Mouse (Mus musculus): Measurements from ENCODE around the gene Batf3. TPM values are rescaled to one million over a fixed set of nuclear protein-coding genes. Genes with fewer than 3 reads are reported as not detected.

Gene Batf3
- polyA plus RNA-seq, 1 experiment, result 2.7 TPM

DNA sequence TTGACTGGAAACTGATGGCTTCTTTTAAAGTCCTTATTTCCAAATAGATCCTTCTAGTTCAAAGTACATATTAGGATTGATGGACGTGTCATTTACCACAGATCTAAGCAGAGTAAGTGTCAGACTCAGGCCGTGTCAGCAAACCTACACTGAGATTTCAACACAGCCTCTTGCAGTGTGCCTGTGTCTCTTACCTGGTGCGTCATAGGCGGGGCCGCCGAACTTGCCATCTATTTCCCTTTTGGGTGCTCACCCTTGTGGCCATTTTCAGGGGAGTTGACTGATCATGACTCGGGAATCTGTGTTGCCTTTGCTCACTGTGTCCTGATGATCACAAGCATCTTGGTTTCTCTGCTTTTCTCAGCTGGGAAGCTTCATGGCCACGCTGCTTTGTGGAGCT is 14.4 kb upstream of the Batf3 start:
- Histone ChIP-seq H3K4me3 (ENCODE audit: low read depth, low read length) (no peak overlapping the region), H3K36me3 (ENCODE audit: control insufficient read depth, insufficient read depth, low read length, poor library complexity, severe bottlenecking) (peaks cover 28% of the 10 kb centered on the region), H3K9ac (ENCODE audit: low read depth, poor library complexity, severe bottlenecking) (no peak overlapping the region), H3K27ac (ENCODE audit: insufficient read depth, low read length) (no peak overlapping the region), H3K4me1 (ENCODE audit: control insufficient read depth, insufficient read depth, low read length) (no peaks in the 10 kb centered on the region), H3K27me3 (ENCODE audit: control insufficient read depth, insufficient read depth, low read length, poor library complexity, severe bottlenecking) (no peaks in the 10 kb centered on the region), H3K9me3 (replicated peaks; ENCODE audit: control insufficient read depth, insufficient read depth, low read length, poor library complexity, severe bottlenecking) (no peaks in the 10 kb centered on the region)
- TF ChIP-seq CTCF (IDR thresholded peaks at IDR 0.05; ENCODE audit: low read depth, low read length) (no peak), EP300 (IDR thresholded peaks at IDR 0.05; ENCODE audit: insufficient read depth, low read depth, low read length) (no peak), POLR2A (IDR thresholded peaks at IDR 0.05; ENCODE audit: insufficient read depth, low read length) (no peak)

DNA sequence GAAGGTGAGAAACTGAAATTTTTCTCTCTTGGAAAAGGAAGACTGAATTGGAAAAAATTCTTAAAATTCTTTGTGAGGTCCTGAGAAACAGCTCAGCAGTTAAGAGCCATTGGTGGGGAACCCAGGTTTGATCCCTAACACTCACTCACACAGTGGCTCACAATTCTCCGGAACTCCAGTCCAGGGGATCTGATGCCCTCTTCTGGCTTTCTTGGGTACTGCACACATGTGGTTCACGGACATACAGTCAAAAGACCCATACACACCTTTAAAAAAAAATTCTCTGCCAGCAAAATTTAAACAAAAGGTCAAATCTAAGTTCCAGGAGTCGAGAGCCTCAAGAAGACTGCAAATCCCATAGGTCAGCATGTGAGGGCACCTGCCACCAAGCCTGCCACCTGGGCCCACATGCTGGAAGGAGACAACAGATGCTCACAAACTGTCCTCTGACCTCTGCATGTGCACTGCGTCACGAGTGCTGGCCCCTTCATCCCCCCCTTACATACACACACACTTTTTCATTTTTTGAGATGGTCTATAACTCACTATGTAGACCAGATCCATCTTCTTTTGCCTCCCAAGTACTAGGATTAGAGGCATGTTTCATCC is 12.6 kb upstream of the Batf3 start:
- Histone ChIP-seq H3K9me3 (replicated peaks; ENCODE audit: control insufficient read depth, insufficient read depth, low read length, poor library complexity, severe bottlenecking) (no peaks in the 10 kb centered on the region), H3K27me3 (ENCODE audit: control insufficient read depth, insufficient read depth, low read length, poor library complexity, severe bottlenecking) (no peaks in the 10 kb centered on the region), H3K9ac (ENCODE audit: low read depth, poor library complexity, severe bottlenecking) (no peak overlapping the region), H3K4me1 (ENCODE audit: control insufficient read depth, insufficient read depth, low read length) (no peaks in the 10 kb centered on the region), H3K36me3 (ENCODE audit: control insufficient read depth, insufficient read depth, low read length, poor library complexity, severe bottlenecking) (peaks cover 21% of the 10 kb centered on the region), H3K27ac (ENCODE audit: insufficient read depth, low read length) (no peak overlapping the region), H3K4me3 (ENCODE audit: low read depth, low read length) (no peak overlapping the region)
- TF ChIP-seq EP300 (IDR thresholded peaks at IDR 0.05; ENCODE audit: insufficient read depth, low read depth, low read length) (no peak), POLR2A (IDR thresholded peaks at IDR 0.05; ENCODE audit: insufficient read depth, low read length) (no peak), CTCF (IDR thresholded peaks at IDR 0.05; ENCODE audit: low read depth, low read length) (peak; percentile 46)

- no peaks in the 10 kb centered on the region for H3K27me3 ChIP-seq (ENCODE audit: control insufficient read depth, insufficient read depth, low read length, poor library complexity, severe bottlenecking)
- no peak overlapping the region for H3K27ac ChIP-seq (ENCODE audit: insufficient read depth, low read length)
- H3K9ac ChIP-seq (ENCODE audit: low read depth, poor library complexity, severe bottlenecking), result no peak overlapping the region
- H3K36me3 ChIP-seq (ENCODE audit: control insufficient read depth, insufficient read depth, low read length, poor library complexity, severe bottlenecking), result peaks cover 16% of the 10 kb centered on the region
- no peaks in the 10 kb centered on the region for H3K9me3 ChIP-seq (replicated peaks; ENCODE audit: control insufficient read depth, insufficient read depth, low read length, poor library complexity, severe bottlenecking)
- H3K4me1 ChIP-seq (ENCODE audit: control insufficient read depth, insufficient read depth, low read length), result no peaks in the 10 kb centered on the region
- no peak for TF ChIP-seq POLR2A (IDR thresholded peaks at IDR 0.05; ENCODE audit: insufficient read depth, low read length)
- no peak for TF ChIP-seq CTCF (IDR thresholded peaks at IDR 0.05; ENCODE audit: low read depth, low read length)
- TF ChIP-seq EP300 (IDR thresholded peaks at IDR 0.05; ENCODE audit: insufficient read depth, low read depth, low read length), result no peak
- H3K4me3 ChIP-seq (ENCODE audit: low read depth, low read length), result no peak overlapping the region
These were observed 12.1 kb upstream of the Batf3 start for GRCm38 (mm10) chr1:191085597-191085996.

- no peaks in the 10 kb centered on the region for H3K4me1 ChIP-seq (ENCODE audit: control insufficient read depth, insufficient read depth, low read length)
- H3K27ac ChIP-seq (ENCODE audit: insufficient read depth, low read length), result no peak overlapping the region
- TF ChIP-seq EP300 (IDR thresholded peaks at IDR 0.05; ENCODE audit: insufficient read depth, low read depth, low read length) (no peak), POLR2A (IDR thresholded peaks at IDR 0.05; ENCODE audit: insufficient read depth, low read length) (no peak), CTCF (IDR thresholded peaks at IDR 0.05; ENCODE audit: low read depth, low read length) (no peak)
- H3K36me3 ChIP-seq (ENCODE audit: control insufficient read depth, insufficient read depth, low read length, poor library complexity, severe bottlenecking), result peaks cover 12% of the 10 kb centered on the region
- no peaks in the 10 kb centered on the region for H3K9me3 ChIP-seq (replicated peaks; ENCODE audit: control insufficient read depth, insufficient read depth, low read length, poor library complexity, severe bottlenecking)
- no peak overlapping the region for H3K4me3 ChIP-seq (ENCODE audit: low read depth, low read length)
- no peak overlapping the region for H3K9ac ChIP-seq (ENCODE audit: low read depth, poor library complexity, severe bottlenecking)
- no peaks in the 10 kb centered on the region for H3K27me3 ChIP-seq (ENCODE audit: control insufficient read depth, insufficient read depth, low read length, poor library complexity, severe bottlenecking)
These were observed 11.3 kb upstream of the Batf3 start for GRCm38 (mm10) chr1:191086304-191086878.

DNA sequence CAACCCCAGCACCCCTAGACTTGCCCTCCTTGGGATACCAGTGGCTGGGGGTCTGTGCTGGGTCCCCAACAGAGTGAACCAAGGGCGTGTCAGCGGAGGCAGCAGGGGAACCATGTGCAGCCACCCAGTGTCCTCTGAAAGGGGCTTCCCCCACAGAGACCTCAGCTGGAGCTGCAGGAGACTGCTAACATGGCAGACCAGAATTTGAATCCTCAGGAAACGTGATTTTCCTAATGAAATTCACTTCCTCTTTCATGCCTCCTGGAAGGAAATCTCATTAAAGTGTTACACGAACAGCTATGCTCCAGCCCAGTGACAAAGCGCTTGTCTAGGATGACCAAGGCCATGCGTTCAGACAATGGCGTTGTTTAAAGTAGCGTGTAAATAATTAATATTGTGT is 10.7 kb upstream of the Batf3 start:
- peaks cover 8% of the 10 kb centered on the region for H3K36me3 ChIP-seq (ENCODE audit: control insufficient read depth, insufficient read depth, low read length, poor library complexity, severe bottlenecking)
- TF ChIP-seq EP300 (IDR thresholded peaks at IDR 0.05; ENCODE audit: insufficient read depth, low read depth, low read length) (no peak), POLR2A (IDR thresholded peaks at IDR 0.05; ENCODE audit: insufficient read depth, low read length) (no peak), CTCF (IDR thresholded peaks at IDR 0.05; ENCODE audit: low read depth, low read length) (no peak)
- H3K27me3 ChIP-seq (ENCODE audit: control insufficient read depth, insufficient read depth, low read length, poor library complexity, severe bottlenecking), result no peaks in the 10 kb centered on the region
- no peak overlapping the region for H3K4me3 ChIP-seq (ENCODE audit: low read depth, low read length)
- H3K4me1 ChIP-seq (ENCODE audit: control insufficient read depth, insufficient read depth, low read length), result no peaks in the 10 kb centered on the region
- no peak overlapping the region for H3K27ac ChIP-seq (ENCODE audit: insufficient read depth, low read length)
- no peak overlapping the region for H3K9ac ChIP-seq (ENCODE audit: low read depth, poor library complexity, severe bottlenecking)
- no peaks in the 10 kb centered on the region for H3K9me3 ChIP-seq (replicated peaks; ENCODE audit: control insufficient read depth, insufficient read depth, low read length, poor library complexity, severe bottlenecking)

GRCm38 (mm10) chr1:191087955-191088354 is 9.7 kb upstream of the Batf3 start:
- H3K9me3 ChIP-seq (replicated peaks; ENCODE audit: control insufficient read depth, insufficient read depth, low read length, poor library complexity, severe bottlenecking), result no peaks in the 10 kb centered on the region
- no peak overlapping the region for H3K9ac ChIP-seq (ENCODE audit: low read depth, poor library complexity, severe bottlenecking)
- H3K4me3 ChIP-seq (ENCODE audit: low read depth, low read length), result no peak overlapping the region
- H3K36me3 ChIP-seq (ENCODE audit: control insufficient read depth, insufficient read depth, low read length, poor library complexity, severe bottlenecking), result no peaks in the 10 kb centered on the region; the same call in 1 of the 2 replicates
- no peak overlapping the region for H3K27ac ChIP-seq (ENCODE audit: insufficient read depth, low read length)
- H3K4me1 ChIP-seq (ENCODE audit: control insufficient read depth, insufficient read depth, low read length), result no peaks in the 10 kb centered on the region
- H3K27me3 ChIP-seq (ENCODE audit: control insufficient read depth, insufficient read depth, low read length, poor library complexity, severe bottlenecking), result no peaks in the 10 kb centered on the region
- TF ChIP-seq POLR2A (IDR thresholded peaks at IDR 0.05; ENCODE audit: insufficient read depth, low read length) (no peak), CTCF (IDR thresholded peaks at IDR 0.05; ENCODE audit: low read depth, low read length) (no peak), EP300 (IDR thresholded peaks at IDR 0.05; ENCODE audit: insufficient read depth, low read depth, low read length) (no peak)

All from ES-Bruce4 (cell line).